ENCODE assay signal across 16 mouse cellular contexts in genomic region chr11:114706358-114706757, GRCm38 (mm10).
"Had no signal": no experiment of that assay in that cellular context is flagged by ENCODE, and none has a peak within 500 bp of the region (broad histone marks: within the 10 kb centered on the region; RNA-seq: fewer than 3 reads in every experiment).

No protein-coding gene starts in this region.

- H3K4me1 ChIP-seq: stomach, embryonic 15.5 days had no signal

- H3K27me3 ChIP-seq: neural tube, embryonic 12.5 days; neural tube, embryonic 13.5 days; neural tube, embryonic 15.5 days; stomach, embryonic 15.5 days had no signal

- H3K27ac ChIP-seq: neural tube, embryonic 12.5 days; neural tube, embryonic 13.5 days; neural tube, embryonic 15.5 days; stomach, embryonic 15.5 days had no signal

- H3K9me3 ChIP-seq: neural tube, embryonic 12.5 days; neural tube, embryonic 13.5 days; neural tube, embryonic 15.5 days; stomach, embryonic 15.5 days had no signal

- DNase-seq: retina, postnatal 1 day; right cerebral cortex, adult 18-20 months; right cerebral cortex, postnatal 14 days; right cerebral cortex, postnatal 25 days; right cerebral cortex, postnatal 4 days; spleen, adult 18-20 months; thymus, adult 18-20 months; thymus, adult 2 months; thymus, postnatal 14 days; thymus, postnatal 25 days; thymus, postnatal 36 days; thymus, postnatal 4 days had no signal

- H3K4me2 ChIP-seq: neural tube, embryonic 12.5 days; neural tube, embryonic 13.5 days; neural tube, embryonic 15.5 days; stomach, embryonic 15.5 days had no signal

- H3K4me3 ChIP-seq: neural tube, embryonic 12.5 days; neural tube, embryonic 13.5 days; neural tube, embryonic 15.5 days; stomach, embryonic 15.5 days had no signal

- H3K36me3 ChIP-seq: stomach, embryonic 15.5 days had no signal

- H3K9ac ChIP-seq: neural tube, embryonic 12.5 days; neural tube, embryonic 13.5 days; neural tube, embryonic 15.5 days; stomach, embryonic 15.5 days had no signal
